Mouse (Mus musculus) cerebellum, adult 2 months (tissue): ENCODE results near the gene Ybx3. TPM values are rescaled to one million over a fixed set of nuclear protein-coding genes. Genes with fewer than 3 reads are reported as not detected.

Experiments used
- DNase-seq, 2 experiments: peaks; one replicate each; pipeline ENCODE4 v3.0.0; 2021
- H3K27ac ChIP-seq: fragments of 200-500 bp; 2 replicates; pipeline ENCODE4 v1.5.1; 2012; ENCODE audit warnings: low read length, control low read depth, inconsistent platforms; ENCODE audit not compliant: insufficient read depth
- H3K27me3 ChIP-seq: fragments of 200-500 bp; 2 replicates; pipeline ENCODE4 v1.6.1; 2012; ENCODE audit warnings: inconsistent platforms, mild to moderate bottlenecking, low read length, moderate library complexity; ENCODE audit not compliant: control insufficient read depth, insufficient read depth
- H3K4me1 ChIP-seq: fragments of 200-500 bp; 2 replicates; pipeline ENCODE4 v1.6.1; 2011; ENCODE audit warnings: low read length; ENCODE audit not compliant: control insufficient read depth, insufficient read depth
- H3K4me3 ChIP-seq: fragments of 200-500 bp; replicated peaks from 2 replicates; pipeline ENCODE3; 2011; ENCODE audit warnings: mild to moderate bottlenecking, low read depth, low read length, control low read depth; ENCODE audit not compliant: insufficient read depth
- CTCF ChIP-seq: fragments of 200-500 bp; IDR thresholded peaks from 2 replicates; pipeline ENCODE4 v1.5.1; 2011; ENCODE audit warnings: low read depth, mild to moderate bottlenecking, control low read depth, low read length, moderate library complexity, borderline replicate concordance; ENCODE audit not compliant: insufficient read depth
- POLR2A ChIP-seq: fragments of 200-500 bp; IDR thresholded peaks from 2 replicates; pipeline ENCODE4 v1.6.1; 2011; ENCODE audit warnings: low read length, control low read depth, borderline replicate concordance; ENCODE audit not compliant: insufficient read depth
- WGBS: fragments of 180-500 bp; shearing (Covaris S2); methylation state at CpG from one replicate; pipeline ENCODE4 v1.1.7; 2018; 5-methylcytosine and 5-hydroxymethylcytosine counted together
- polyA plus RNA-seq: library from polyadenylated mRNA; depleted of rRNA; stranded (reverse); fragments of >200 nt; gene quantifications from 2 replicates; pipeline ENCODE4 v1.2.3, GENCODE M21; 2012

Gene Ybx3
- polyA plus RNA-seq, 1 experiment: 82.2 TPM

DNA sequence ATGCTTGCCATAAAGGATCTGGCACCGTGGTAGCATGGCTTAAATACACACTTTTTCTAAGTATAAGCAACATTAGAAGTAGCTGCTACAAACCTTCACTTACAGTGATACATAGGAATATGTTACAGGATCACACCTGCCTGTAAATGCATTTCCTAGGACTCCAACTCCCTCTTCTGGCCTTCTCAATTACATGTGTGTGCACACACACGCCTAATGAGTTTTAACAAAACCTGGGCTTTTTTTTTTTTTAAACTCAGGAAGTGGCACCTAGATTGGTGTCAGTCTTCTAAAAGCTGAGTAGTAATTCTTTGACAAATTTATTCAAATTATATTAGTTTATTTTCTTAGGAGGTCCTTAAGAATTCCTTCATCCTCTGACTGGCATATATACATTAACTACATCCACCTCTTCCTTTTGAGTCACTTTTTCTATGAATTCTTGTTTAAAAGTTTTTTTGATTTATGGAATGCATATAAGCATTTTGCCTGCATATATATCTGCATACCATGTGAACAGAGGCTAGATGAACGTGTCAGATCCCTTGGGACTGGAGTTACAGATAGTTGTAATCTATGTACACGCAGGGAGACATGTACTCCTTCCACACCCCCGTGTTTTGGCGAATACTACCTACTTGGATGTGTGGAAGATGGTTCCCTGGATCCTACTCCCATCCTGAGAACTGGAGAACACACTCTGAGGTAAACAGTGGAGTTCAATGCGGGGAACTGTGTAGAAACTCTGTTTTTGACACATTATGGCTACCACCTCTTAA, 25.1 kb downstream of the Ybx3 start:
- Histone ChIP-seq H3K4me1 (no peaks in the 10 kb centered on the region), H3K4me3 (no peak overlapping the region), H3K27ac (no peak overlapping the region), H3K27me3 (no peaks in the 10 kb centered on the region; the same call in 1 of the 2 replicates)
- TF ChIP-seq POLR2A (no peak), CTCF (no peak)
- no peak for DNase-seq
- 82% methylated on average over 7 of the region's 7 CpGs for WGBS

DNA sequence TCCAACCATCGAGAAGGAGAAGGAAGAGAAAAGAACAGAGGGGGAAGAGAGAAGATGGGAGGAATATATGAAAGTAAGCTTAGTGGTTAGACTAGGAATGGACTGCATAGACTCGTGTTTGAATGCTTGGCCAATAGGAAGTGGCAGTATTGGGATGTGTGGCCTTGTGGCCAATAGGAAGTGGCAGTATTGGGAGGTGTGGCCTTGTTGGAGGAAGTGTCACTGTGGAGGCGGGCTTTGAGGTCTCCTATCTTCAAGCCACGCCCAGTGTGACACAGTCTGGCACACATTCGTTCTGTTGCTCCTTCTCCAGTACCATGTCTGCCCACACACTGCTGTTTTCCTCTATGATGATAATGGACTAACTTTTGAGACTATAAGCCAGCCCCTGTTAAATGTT, 27.6 kb downstream of the Ybx3 start:
- Histone ChIP-seq H3K4me3 (no peak overlapping the region), H3K27ac (no peak overlapping the region), H3K4me1 (no peaks in the 10 kb centered on the region), H3K27me3 (no peaks in the 10 kb centered on the region; the same call in 1 of the 2 replicates)
- TF ChIP-seq POLR2A (no peak), CTCF (no peak)
- no peak for DNase-seq
- WGBS: 76% methylated on average over 5 of the region's 5 CpGs

DNA sequence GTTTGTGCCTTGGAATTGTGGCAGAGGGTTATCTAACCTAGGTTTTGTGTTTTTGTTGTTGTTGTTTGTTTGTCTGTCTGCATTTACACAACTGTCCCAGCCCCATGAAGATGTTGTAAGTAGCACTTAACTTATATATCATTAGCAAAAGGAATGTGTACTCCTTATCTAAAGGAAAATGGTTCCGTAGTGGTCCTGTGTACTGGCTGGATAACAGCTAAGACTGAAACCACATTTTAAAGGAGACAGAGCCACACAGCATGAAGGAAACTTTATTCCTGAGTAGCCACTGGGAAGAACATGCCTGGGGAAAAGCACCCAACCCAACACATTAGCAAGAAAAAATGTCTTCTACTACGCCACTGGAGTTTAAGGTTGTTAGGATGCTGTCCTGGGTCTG, 28.7 kb downstream of the Ybx3 start:
- no peak overlapping the region for H3K4me3 ChIP-seq
- H3K4me1 ChIP-seq: no peaks in the 10 kb centered on the region
- no peak for DNase-seq
- TF ChIP-seq POLR2A: no peak
- no peaks in the 10 kb centered on the region; the same call in 1 of the 2 replicates for H3K27me3 ChIP-seq
- WGBS: 90% methylated on average over 2 of the region's 2 CpGs
- H3K27ac ChIP-seq: no peak overlapping the region

DNA sequence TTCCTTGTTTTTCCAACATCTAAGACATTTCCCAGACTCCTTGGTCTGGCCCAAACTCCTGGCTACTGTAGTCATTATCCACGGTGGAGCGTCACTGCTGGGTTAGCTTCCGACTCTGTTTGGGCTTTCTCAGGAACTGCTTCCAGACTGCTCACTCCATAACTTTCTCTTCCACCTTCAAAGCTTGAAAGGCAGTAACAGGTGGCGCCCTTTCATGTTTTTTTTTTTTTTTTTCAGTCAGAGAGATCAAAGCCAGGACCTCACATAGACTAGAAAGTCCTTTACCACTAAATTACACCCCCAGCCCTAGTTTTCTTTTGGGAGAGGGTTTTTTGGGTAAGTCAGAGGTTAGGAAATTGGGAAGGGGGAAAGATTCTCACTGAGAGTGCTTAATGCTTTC, 33.4 kb downstream of the Ybx3 start:
- no peak for DNase-seq
- Histone ChIP-seq H3K4me3 (no peak overlapping the region), H3K4me1 (0 out of 2 replicates have a peak, but pooled peaks cover 2% of the 10 kb centered on the region), H3K27me3 (no peaks in the 10 kb centered on the region; the same call in 1 of the 2 replicates), H3K27ac (no peak overlapping the region)
- WGBS: 80% methylated on average over 4 of the region's 4 CpGs
- no peak for TF ChIP-seq POLR2A
- TF ChIP-seq CTCF: no peak

DNA sequence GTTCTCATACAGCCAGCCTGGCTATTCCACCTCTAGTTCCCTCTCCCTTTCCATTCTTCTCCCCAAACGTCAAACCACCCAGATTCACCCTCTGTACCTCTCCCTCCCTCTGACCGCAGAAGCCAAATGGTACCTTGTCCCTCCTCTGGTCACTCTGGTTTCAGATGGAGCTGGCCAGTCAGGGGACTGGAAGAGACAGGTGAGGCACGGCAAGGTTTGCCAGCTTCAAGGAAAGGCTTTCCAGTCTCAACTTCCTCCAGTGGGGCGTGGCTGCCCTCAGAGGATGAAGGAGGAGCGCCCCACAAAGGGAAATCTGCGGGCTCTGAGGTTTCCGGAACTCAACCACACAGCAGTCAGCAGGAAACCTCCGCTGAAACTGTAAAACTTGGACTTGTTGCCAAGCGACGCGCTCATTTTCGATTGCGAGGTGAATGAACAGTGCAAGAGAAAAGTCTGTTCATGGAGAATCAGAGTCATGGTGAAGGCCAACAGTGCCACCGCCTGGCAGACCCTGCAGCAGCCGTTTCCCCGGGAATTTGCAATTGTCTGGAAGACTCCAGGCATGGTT, 34.8 kb downstream of the Ybx3 start, which contains the start of gene Styk1:
Gene Styk1 (minus strand): TSS at position 246 of the 568 bp plus-strand sequence.
- under 1% methylated on average over 16 of the region's 16 CpGs for WGBS
- Histone ChIP-seq H3K4me1 (0 out of 2 replicates have a peak, but pooled peaks cover 2% of the 10 kb centered on the region), H3K27ac (no peak within 1 kb of the TSS)

DNA sequence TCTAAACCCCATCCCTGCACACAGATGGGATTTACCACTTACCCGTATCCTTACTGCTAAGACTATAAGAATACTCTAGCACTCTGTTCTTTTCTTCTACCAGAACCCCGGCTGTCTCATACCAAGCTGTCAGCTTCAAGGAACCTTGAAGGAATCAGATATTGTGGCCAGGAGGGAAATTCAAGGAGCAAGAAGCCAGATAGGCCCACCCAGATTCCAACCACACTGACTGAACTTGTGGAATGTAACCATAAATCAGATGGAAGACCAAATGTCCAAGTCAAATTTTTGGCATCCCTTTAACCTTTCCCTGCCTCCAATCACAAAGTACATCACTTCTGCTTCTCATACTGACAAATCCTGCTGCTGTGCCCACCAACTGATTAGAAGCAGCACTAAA, 41.2 kb downstream of the Ybx3 start:
- Histone ChIP-seq H3K4me3 (no peak overlapping the region), H3K27me3 (no peaks in the 10 kb centered on the region; the same call in 1 of the 2 replicates), H3K27ac (no peak overlapping the region), H3K4me1 (no peaks in the 10 kb centered on the region)
- no peak for DNase-seq
- WGBS: 80% methylated on average over 2 of the region's 2 CpGs
- TF ChIP-seq POLR2A: no peak
- TF ChIP-seq CTCF: no peak

More for the DNA sequence above, 34.8 kb downstream of the Ybx3 start, which contains the start of gene Styk1:
- peak; percentile 78 for TF ChIP-seq CTCF
- no peak for TF ChIP-seq POLR2A
- peak; percentile 75 to 76 for DNase-seq
- peak within 1 kb of the TSS; percentile 30 for H3K4me3 ChIP-seq
- H3K27me3 ChIP-seq: no peaks in the 10 kb centered on the region

DNA sequence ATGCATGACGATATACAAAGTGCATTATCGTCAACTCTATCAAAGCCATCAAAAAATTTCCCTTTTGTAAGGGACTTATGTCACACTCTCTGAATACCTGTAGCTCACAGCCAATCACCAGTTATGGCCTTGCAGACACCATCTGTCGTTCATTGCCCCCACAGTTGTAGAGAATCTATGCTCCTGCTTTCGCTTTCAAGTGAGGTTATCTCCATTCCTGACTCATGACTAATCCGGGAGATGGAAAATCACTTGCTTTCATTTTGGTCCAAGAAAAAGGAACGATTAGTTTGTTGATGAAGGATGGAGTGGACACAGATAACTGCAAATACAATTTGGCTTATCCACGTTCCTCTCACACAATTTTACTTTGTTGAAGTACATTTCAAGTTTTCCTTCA, 43.9 kb downstream of the Ybx3 start:
- TF ChIP-seq POLR2A: no peak
- Histone ChIP-seq H3K4me3 (no peak overlapping the region), H3K27ac (no peak overlapping the region), H3K4me1 (no peaks in the 10 kb centered on the region), H3K27me3 (no peaks in the 10 kb centered on the region; the same call in 1 of the 2 replicates)
- no peak for DNase-seq
- WGBS: 80% methylated on average over 7 of the region's 7 CpGs

DNA sequence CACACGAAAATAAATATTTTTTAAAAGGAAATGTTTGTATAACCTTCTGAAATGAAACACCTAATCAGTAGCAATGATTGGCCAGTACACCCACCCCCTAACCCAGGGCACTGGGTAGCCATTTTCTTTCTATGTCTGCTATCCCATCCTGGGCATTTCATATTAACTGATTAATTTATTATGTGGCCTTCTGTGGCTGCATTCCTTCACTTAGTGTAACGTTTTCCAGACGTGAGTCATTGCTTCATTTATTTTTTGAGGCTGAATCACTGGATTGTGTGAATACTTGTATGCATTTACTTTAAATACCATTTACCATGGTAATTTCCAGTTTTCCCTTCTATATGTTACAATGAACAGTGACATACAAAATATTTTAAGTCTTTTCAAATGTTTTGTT, 48.2 kb downstream of the Ybx3 start:
- TF ChIP-seq POLR2A: no peak
- TF ChIP-seq CTCF: no peak
- WGBS: 61% methylated on average over 3 of the region's 3 CpGs
- Histone ChIP-seq H3K4me3 (no peak overlapping the region), H3K27me3 (no peaks in the 10 kb centered on the region), H3K4me1 (no peaks in the 10 kb centered on the region), H3K27ac (no peak overlapping the region)
- no peak for DNase-seq
